Mouse (Mus musculus) E14TG2a.4 (cell line): ENCODE data around the gene Calm1.
"Not testable (repeated sequence)": the region's sequence is repeated elsewhere in the genome, so short reads cannot be mapped to it uniquely, and the experiment has no call there.

ENCODE experiments used
- H3K27me3 ChIP-seq: 2 replicates; pipeline ENCODE4 v1.6.1; 2014; ENCODE audit warnings: low read length, control low read depth; ENCODE audit not compliant: insufficient read depth
- H3K36me3 ChIP-seq: 2 replicates; pipeline ENCODE4 v1.6.1; 2014; ENCODE audit warnings: low read length, control low read depth; ENCODE audit not compliant: insufficient read depth
- H3K4me1 ChIP-seq: replicated peaks from 2 replicates; pipeline ENCODE4 v1.6.1; 2014; ENCODE audit warnings: low read depth, low read length, control low read depth
- H3K4me3 ChIP-seq: replicated peaks from 2 replicates; pipeline ENCODE4 v1.5.1; 2014; ENCODE audit warnings: mild to moderate bottlenecking, low read length
- H3K9me3 ChIP-seq: 2 replicates; pipeline ENCODE4 v1.6.1; 2014; ENCODE audit warnings: low read length, control low read depth
- CTCF ChIP-seq: conservative IDR thresholded peaks from 2 replicates; pipeline ENCODE4 v1.5.1; 2014; ENCODE audit warnings: low read length
- NANOG ChIP-seq: IDR thresholded peaks from 2 replicates; pipeline ENCODE4 v1.6.1; 2014; ENCODE audit warnings: borderline replicate concordance, low read length, mixed read lengths
- POU5F1 ChIP-seq: IDR thresholded peaks from 2 replicates; pipeline ENCODE4 v1.6.1; 2014; ENCODE audit warnings: low read length, borderline replicate concordance

The Calm1 gene

GRCm38 (mm10) chr12:100211453-100212185 is 12.4 kb downstream of the Calm1 start:
- H3K27me3 ChIP-seq = no peaks in the 10 kb centered on the region
- TF ChIP-seq NANOG = no peak
- no peak for TF ChIP-seq POU5F1
- no peak for TF ChIP-seq CTCF
- H3K36me3 ChIP-seq = peaks cover 30% of the 10 kb centered on the region
- no peak overlapping the region for H3K4me3 ChIP-seq
- H3K4me1 ChIP-seq = peaks cover 28% of the 10 kb centered on the region
- H3K9me3 ChIP-seq = peaks cover 2% of the 10 kb centered on the region; the same call in 1 of the 2 replicates

- Histone ChIP-seq H3K4me1 (peaks cover 33% of the 10 kb centered on the region), H3K36me3 (peaks cover 22% of the 10 kb centered on the region), H3K9me3 (peaks cover 2% of the 10 kb centered on the region; the same call in 1 of the 2 replicates), H3K27me3 (no peaks in the 10 kb centered on the region), H3K4me3 (no peak overlapping the region)
- no peak for TF ChIP-seq NANOG
- no peak for TF ChIP-seq CTCF
- no peak for TF ChIP-seq POU5F1
These were observed 13.2 kb downstream of the Calm1 start for GRCm38 (mm10) chr12:100212397-100212796.

- peaks cover 38% of the 10 kb centered on the region for H3K4me1 ChIP-seq
- H3K36me3 ChIP-seq = peaks cover 14% of the 10 kb centered on the region
- TF ChIP-seq POU5F1 (no peak), NANOG (no peak), CTCF (no peak)
- H3K4me3 ChIP-seq = no peak overlapping the region
- peaks cover 2% of the 10 kb centered on the region; the same call in 1 of the 2 replicates for H3K9me3 ChIP-seq
- H3K27me3 ChIP-seq = no peaks in the 10 kb centered on the region
These were observed 13.9 kb downstream of the Calm1 start for GRCm38 (mm10) chr12:100213162-100213561.

- Histone ChIP-seq H3K9me3 (peaks cover 2% of the 10 kb centered on the region; the same call in 1 of the 2 replicates), H3K36me3 (peaks cover 8% of the 10 kb centered on the region), H3K27me3 (no peaks in the 10 kb centered on the region), H3K4me3 (no peak overlapping the region), H3K4me1 (peaks cover 45% of the 10 kb centered on the region)
- no peak for TF ChIP-seq CTCF
- TF ChIP-seq NANOG = no peak
- TF ChIP-seq POU5F1 = no peak
These were observed 14.9 kb downstream of the Calm1 start for GRCm38 (mm10) chr12:100214156-100214555.

GRCm38 (mm10) chr12:100214738-100215137 is 15.5 kb downstream of the Calm1 start:
- Histone ChIP-seq H3K9me3 (peaks cover 2% of the 10 kb centered on the region; the same call in 1 of the 2 replicates), H3K27me3 (no peaks in the 10 kb centered on the region), H3K4me3 (no peak overlapping the region), H3K36me3 (peaks cover 2% of the 10 kb centered on the region), H3K4me1 (peaks cover 49% of the 10 kb centered on the region)
- TF ChIP-seq CTCF (no peak), NANOG (no peak), POU5F1 (no peak)

DNA sequence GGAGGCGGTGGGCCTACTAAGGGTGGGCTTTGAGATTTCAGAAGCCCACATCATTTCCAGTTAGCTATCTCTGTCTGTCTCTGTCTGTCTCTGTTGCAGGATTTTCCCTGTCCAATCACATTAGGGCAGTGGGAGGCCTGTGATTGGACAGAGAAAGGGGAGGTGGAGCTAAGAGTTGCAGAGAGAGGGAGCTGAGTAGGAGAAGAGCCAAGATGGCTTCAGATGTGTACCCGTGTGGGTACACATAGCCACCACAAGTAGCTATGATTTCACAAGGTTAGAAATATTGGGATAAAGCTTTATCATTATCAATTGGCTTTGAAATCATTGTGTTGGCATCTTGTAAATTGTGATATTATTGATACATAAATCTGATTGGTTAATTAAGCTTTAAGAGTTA is 17.9 kb downstream of the Calm1 start:
- Histone ChIP-seq H3K4me1 (peaks cover 52% of the 10 kb centered on the region), H3K4me3 (peak overlapping the region; percentile 74)
- H3K36me3 ChIP-seq, H3K9me3 ChIP-seq, H3K27me3 ChIP-seq: not testable (repeated sequence)

- Histone ChIP-seq H3K27me3 (no peaks in the 10 kb centered on the region), H3K36me3 (no peaks in the 10 kb centered on the region), H3K4me1 (peaks cover 63% of the 10 kb centered on the region), H3K4me3 (no peak overlapping the region), H3K9me3 (no peaks in the 10 kb centered on the region)
- TF ChIP-seq NANOG = no peak
- TF ChIP-seq CTCF = no peak
- no peak for TF ChIP-seq POU5F1
These were observed 20.8 kb downstream of the Calm1 start for GRCm38 (mm10) chr12:100220012-100220411.

DNA sequence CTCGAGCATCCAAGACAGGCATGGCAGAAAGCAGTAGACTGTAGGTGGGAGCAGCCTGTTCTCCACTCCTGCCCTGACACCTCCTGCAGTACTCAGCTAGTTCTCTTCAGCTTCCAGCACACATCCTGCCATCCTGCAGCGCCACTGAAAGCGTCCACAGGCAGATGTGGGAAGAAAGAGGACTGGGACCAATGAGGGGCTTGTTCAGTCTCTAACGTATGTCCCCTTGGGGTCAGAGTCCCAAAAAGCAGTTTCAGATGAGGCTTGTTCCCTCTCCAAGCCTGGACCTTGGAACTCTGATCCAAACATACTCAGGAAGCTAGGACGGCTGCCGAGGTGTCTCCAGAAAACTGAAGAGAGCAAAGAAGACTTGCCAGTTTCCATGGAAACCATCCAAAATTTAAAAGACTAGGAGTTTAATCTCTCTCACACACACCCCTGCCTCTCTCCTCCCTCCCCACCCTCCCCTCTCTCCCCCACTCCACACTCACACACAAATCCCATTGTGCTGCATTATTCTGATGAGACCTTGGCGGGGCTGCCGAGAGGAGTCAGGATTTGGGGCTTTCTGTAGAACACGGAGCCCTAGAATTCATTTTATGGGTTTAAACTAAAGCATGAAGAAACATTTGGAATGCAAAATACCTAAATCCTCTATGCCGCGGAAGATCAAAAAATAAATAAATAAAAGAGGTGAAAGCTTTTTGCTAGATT is 22.5 kb downstream of the Calm1 start:
- Histone ChIP-seq H3K4me3 (no peak overlapping the region), H3K4me1 (peaks cover 74% of the 10 kb centered on the region), H3K27me3 (no peaks in the 10 kb centered on the region), H3K9me3 (no peaks in the 10 kb centered on the region), H3K36me3 (no peaks in the 10 kb centered on the region)
- TF ChIP-seq POU5F1 = no peak
- TF ChIP-seq NANOG = no peak
- TF ChIP-seq CTCF = no peak
